Mouse (Mus musculus) spleen, adult 2 months (tissue): ENCODE data around the gene Lrmda.

Experiments used
- CTCF ChIP-seq: fragments of 200-500 bp; IDR thresholded peaks from 2 replicates; pipeline ENCODE4 v1.5.1; 2011; ENCODE audit warnings: mild to moderate bottlenecking, inconsistent platforms; ENCODE audit not compliant: insufficient read depth, insufficient read length, insufficient replicate concordance; ENCODE audit errors: extremely low read depth
- POLR2A ChIP-seq: fragments of 200-500 bp; IDR thresholded peaks from 2 replicates; pipeline ENCODE4 v1.6.1; 2011; ENCODE audit warnings: low read depth, low read length, inconsistent platforms

DNA sequence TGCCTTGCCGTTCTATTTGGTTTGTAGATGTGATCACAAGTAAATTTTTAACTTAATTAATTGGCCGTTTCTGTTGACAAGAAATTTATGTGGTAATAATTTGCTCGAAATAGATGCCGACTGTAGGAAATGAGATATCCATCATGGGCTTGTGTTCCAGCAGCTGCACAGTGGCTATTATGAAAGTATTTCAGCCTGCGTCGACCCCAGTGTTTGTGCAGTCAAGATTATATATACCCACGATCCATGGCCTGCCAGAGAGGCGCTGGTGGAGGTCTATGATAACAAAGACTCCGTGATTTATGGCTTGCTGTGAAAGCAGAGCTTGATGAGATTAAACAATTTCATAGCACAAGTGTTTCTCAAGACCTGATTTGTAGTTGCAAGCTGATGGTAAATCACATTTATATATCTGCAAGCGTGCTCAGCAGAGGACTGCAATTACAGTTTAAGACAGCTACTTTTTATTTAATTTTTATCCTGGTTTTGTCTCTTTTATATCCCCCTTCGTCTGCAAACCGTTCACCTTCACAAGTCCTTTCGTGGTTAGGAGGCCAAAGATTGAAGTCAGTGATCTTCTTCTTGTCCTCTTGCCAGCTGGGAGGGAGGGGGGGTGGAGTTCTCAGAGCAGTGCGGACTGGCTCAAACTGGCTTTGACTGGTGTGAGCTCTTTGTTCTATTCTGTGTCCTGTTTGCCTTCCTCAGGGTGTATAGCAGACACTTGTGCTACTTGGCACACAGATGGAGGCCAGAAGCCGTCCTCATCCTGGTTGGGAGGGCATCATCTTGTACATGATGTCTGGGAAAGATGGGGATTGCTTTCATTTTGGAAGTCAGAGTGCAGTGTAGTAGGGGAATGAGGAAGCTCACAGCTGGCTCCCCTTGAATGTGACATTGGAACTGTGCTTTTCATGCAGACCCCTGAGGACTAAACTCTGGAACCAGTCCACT is 764.0 kb downstream of the Lrmda start:
- TF ChIP-seq CTCF (no peak), POLR2A (no peak)
